Mouse (Mus musculus): ENCODE measurements at regions not wholly inside any gene's neighbourhood (a gene's known extent, or its start where the extent isn't known, plus 50 kb on each side); places are given as distances from the start of the nearest gene placed in this dataset.
"Not testable (repeated sequence)": the region's sequence is repeated elsewhere in the genome, so short reads cannot be mapped to it uniquely, and the experiment has no call there.

DNA sequence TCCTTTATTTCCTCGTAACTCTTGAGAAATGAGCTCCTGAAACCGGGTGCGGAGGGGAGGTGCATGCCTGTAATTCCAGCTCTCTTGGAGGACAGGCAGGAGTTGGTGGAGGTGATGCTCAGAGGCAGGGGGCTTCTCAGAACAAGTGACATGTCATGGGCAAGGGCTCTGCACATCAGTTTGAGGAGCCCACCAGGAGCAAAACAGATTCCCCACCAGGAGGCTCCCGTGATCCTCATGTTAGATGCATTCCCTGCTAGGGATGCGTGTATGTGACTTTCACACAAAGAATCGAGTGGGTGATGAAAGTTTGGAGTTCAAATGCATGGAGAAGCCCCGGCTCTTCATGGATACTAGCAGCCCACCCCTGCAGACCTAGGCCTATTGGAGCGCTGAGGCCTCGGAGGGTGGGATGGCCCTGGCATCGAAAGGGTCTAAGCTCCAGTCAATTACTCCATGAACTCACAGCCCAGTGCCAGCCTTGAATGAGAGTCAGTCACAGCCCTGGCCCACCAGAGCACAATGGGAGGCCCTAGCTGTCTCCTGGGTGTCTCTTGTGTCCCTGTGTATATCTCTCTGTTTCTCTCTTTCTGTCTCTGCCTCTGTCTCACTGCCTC, 150.1 kb upstream of the A430005L14Rik start:
- no peak for DNase-seq
- intact Hi-C loops (cut with DNase I): no loop called here

- DNase-seq: no peak
- intact Hi-C loops (cut with DNase I): no loop called here
These were observed 144.2 kb upstream of the A430005L14Rik start for GRCm38 (mm10) chr4:153812866-153813265.

DNA sequence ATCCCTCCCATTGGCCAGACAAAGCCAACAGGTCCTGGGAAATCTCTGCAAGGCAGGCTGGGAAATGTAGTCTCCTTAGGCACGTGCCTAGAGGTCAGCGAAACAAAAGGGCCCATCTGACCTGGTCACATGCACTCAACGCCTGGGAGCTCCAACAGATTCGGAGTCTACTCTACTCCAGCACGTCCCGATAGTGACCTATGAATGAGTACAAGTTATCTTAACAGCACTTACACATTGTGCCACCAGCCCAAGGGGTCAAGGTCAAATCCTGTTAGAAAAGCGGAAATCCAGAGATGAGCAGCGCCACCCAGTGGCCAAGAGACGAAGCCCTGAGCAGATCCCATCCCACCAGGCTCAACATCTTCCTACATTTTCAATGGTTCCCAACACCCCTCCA, 129.1 kb upstream of the A430005L14Rik start:
- peak in 1 of 2 experiments; percentile 2 for DNase-seq
- intact Hi-C loops (cut with DNase I): no loop called here

DNA sequence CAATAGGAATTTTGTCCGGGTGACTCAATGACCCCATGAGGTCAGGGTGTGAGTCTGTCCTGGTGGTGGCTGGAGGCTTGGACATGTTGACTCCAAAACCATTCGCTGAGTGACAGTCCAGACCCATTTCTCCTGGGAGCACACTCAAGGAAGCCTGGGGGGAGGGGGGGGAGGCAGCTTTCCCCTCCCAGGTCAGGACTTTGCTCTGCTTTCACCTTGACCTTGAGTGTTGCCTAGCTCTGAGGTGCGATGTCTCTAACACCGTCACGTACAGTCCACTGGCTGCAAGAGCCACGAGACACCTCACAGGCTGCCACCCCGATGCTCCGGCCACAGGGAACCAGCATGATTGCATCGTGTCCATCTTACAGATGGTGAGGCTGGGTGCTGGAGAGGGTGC, 127.3 kb upstream of the A430005L14Rik start:
- no peak for DNase-seq
- intact Hi-C loops (cut with DNase I): no loop called here

GRCm38 (mm10) chr4:153830491-153830890, 126.5 kb upstream of the A430005L14Rik start:
- no peak for DNase-seq
- intact Hi-C loops (cut with DNase I): no loop called here

DNA sequence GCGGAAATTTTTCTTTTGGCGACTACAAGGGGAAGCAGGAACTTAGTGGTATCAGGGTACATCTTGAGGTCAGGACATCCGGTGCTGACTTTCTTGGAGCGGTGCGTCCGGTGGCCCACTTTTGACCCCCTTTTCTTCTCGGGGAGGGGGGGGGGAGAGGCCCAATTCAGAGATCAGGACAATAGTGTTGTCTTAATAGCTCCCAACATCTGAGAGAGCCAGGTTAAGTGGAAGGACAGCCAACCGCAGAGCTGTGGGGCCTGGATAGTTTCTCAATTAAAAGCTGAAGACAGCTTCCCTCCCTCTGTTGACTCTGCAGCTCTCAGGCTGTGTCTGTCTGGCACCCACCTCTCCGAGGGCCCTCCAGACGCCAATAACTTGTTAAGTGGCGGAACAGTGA, 125.8 kb upstream of the A430005L14Rik start:
- intact Hi-C loops (cut with DNase I): not testable (repeated sequence)

DNA sequence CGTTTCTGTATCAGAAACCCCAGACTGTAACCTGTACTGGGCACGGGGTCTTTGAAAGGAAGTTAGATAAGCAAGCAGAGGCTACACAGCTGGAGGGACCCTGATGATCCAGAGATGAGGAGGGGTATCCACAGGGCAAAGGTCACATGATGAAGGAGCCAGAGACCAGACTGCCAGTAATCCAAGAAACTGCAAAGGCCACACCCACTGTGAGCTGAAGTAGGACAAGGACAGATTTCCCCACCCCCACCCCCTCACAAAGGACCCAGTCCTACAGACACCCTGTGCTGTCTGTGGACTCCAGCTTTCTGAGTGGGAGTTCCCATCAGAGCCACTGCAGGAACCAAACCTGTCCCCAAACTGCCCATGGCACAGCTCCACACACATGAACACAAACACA, 124.9 kb upstream of the A430005L14Rik start:
- DNase-seq: no peak
- intact Hi-C loops (cut with DNase I): no loop called here

More for the DNA sequence above, 125.8 kb upstream of the A430005L14Rik start:
- DNase-seq: not testable (repeated sequence)

DNA sequence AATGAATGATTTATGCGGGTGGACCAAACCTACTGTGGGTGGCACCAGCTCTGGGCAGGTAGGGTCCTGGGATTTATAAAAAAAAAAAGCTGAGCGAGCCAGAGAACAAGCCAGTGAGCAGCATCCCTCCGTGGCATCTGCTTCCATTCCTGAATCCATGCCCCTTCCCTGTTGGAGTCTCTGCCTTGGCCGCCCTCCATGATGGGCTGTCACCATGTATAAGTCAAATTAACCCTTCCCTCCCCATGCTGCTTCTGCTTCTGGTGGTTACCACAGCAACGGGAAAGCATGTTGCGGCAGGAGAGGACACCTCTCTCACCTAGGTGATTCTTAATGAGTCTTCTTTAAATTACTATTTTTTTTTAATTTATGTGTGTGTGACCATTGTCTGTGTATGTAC, 112.3 kb upstream of the A430005L14Rik start:
- no peak for DNase-seq
- intact Hi-C loops (cut with DNase I): no loop called here

- intact Hi-C loops (cut with DNase I): no loop called here
- DNase-seq: no peak
These were observed 108.8 kb upstream of the A430005L14Rik start for GRCm38 (mm10) chr4:153848274-153848673.

- intact Hi-C loops (cut with DNase I): no loop called here
- no peak for DNase-seq
These were observed 106.9 kb upstream of the A430005L14Rik start for GRCm38 (mm10) chr4:153850186-153850585.

DNA sequence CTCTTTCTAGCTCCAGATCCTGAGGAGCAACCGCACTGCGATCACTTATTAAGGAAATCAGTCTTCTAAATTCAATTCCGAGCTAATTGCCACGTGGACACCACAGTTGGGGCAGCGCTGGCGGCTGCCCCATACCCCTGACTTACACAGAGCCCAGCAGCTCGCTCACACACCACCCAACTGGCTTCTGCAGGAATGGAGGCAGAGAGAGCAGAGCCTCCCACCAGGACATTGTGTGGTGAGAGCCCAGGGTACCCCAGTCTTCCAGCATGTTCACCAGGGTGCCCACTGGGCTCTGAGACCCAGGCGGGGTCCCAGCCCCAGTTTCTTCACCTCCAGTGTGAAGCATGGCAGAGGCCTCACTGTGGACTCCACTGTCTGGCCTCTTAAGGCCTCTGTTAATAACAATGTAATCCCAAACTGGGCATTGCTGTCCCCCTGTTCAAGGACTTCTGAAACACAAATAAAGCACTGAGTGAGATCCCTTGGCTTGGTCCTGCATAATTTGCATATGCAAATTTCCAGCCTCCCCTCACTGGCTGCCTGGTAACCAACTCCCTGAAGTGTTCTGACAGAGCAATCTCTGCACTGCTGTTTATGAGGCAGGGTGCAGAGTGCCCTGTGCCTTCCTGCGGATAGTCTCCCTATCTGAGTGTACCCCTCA, 102.8 kb upstream of the A430005L14Rik start:
- intact Hi-C loops (cut with DNase I): no loop called here

DNA sequence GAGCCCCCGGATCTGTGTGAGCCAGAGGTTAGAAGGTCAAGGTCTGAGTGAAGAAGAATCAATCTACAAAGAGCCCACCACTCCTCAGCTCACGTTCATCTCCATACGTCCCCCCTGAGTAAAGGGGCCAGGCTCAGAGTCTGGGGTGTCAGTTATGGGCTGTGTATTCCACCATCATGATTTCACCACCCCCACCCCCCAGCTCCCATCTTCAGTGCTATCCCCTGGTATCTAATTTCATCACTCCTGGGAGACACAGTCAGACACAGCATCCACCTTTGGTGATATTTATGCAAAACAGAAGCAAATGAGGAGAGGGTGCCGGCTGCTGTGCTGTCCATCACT, 102.3 kb upstream of the A430005L14Rik start:
- DNase-seq: no peak
- intact Hi-C loops (cut with DNase I): no loop called here

More for the DNA sequence above, 102.8 kb upstream of the A430005L14Rik start:
- no peak for DNase-seq

DNA sequence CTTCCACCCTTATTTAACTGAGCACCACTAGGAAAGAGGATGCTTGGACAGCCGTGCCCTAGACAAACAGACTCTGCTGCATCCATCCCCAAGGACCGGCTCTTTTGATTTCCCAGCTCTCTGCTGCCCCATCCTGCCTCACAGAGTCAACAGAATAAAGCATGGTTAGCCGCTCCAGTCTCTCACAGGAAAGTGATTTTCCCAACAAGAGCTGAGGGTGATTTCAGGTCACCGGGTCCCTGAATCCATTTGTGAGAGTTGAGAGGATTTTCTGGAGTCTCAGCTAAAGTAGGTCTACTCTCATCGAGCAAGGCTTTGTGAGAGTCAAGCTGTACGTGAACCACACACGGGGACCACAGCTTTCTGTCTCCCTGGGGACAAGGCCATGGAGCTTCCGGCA, 95.6 kb upstream of the A430005L14Rik start:
- intact Hi-C loops (cut with DNase I): no loop called here
- DNase-seq: no peak

DNA sequence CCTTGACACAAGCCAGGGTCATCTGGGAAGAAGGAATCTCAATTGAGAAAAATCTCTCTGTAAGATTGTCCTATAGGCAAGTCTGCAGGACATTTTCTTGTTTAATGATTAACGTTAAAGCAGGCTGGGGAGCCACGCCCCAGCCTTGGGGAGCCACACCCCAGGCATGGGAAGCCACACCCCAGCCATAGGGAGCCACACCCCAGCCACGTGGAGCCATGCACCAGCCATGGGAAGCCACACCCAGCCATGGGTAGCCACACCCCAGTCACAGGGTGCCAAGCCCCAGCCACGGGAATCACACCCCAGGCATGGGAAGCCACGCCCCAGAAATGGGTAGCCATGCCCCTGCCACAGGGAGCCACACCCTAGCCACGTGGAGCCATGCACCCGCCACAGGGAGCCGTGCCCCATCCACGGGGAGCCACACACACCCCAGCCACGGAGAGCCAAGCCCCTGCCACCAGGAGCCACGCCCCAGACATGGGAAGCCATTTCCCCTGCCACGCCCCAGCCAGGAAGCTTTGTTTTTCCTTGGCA, 94.8 kb upstream of the A430005L14Rik start:
- intact Hi-C loops (cut with DNase I): no loop called here
- DNase-seq: no peak

DNA sequence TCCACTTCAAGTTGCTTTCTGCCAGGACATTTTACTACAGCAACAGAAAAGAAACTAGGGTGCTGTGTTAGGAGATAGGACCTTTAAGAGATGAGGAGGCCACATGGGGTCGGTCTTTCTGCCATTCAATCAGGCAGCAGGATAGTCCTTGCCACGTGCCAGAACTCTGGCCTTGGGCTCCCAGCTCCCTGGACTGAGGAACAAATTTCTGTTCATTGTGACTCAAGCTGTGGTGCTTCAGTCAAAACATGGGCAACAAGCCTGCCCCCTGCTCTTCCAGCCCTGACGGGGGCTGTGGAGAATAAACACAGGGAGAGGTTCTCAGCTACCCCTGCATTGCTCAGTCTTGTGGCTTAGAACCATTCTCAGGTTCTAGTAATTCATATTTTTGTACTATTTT, 84.7 kb upstream of the A430005L14Rik start:
- intact Hi-C loops (cut with DNase I): no loop called here
- no peak for DNase-seq

DNA sequence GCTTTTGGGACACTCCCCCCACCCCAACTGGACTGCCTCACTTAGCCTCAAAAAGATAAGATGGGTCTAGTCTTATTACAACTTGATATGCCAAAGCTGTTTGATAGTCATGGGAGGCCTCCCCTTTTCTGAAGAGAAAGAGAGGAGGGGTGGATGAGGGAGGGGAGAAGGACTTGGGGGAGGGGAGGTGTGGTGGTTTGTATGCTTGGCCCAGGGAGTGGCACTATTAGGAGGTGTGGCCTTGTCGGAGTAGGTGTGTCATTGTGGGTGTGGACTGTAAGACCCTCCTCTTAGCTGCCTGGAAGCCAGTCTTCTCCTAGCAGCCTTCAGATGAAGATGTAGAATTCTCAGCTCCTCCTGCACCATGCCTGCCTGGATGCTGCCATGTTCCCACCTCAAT, 82.0 kb upstream of the A430005L14Rik start:
- intact Hi-C loops (cut with DNase I); DNase-seq: not testable (repeated sequence)

GRCm38 (mm10) chr4:153876954-153877642, 79.9 kb upstream of the A430005L14Rik start:
- intact Hi-C loops (cut with DNase I): no loop called here
- DNase-seq: no peak

DNA sequence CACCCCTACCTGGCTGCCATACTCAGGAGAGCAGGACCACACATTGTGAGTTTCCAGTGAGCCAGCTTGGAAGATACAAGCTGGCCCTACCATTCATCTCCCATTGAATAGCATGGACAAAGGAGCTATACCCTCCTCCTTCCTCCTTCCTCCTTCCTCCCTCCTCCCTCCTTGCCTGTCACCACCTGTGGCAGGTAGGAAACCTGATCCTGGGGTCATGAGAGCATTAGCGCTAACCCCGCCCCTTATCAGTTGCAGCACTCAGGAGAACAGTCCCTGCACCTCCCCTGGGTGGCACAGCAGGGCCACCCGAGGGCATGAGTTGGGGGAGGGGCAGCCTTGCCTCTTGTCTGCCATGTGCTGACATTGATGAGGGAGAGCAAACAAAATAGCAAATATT, 74.0 kb upstream of the A430005L14Rik start:
- intact Hi-C loops (cut with DNase I): no loop called here
- DNase-seq: no peak

- intact Hi-C loops (cut with DNase I): no loop called here
- DNase-seq: no peak
These were observed 73.0 kb upstream of the A430005L14Rik start for GRCm38 (mm10) chr4:153884044-153884443.

DNA sequence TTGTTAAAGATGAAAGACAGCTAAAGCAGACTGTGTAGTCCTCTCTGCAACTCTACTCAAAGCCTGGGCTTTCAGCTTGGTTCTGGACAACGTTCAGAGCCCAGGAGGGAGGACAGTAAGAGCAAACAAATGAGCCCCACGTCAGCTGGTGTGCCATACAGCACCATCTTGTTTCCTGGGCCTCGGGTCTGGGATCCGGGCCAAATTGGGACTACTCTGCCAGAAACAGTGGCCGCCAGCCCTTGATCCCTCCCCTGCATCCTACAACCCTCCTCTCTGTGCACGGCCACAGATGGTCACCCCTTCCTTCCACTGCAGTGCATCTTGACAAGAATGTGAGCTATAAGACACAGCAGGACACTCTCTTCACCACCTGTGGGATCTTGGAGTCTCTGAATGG, 71.2 kb upstream of the A430005L14Rik start:
- intact Hi-C loops (cut with DNase I): no loop called here

DNA sequence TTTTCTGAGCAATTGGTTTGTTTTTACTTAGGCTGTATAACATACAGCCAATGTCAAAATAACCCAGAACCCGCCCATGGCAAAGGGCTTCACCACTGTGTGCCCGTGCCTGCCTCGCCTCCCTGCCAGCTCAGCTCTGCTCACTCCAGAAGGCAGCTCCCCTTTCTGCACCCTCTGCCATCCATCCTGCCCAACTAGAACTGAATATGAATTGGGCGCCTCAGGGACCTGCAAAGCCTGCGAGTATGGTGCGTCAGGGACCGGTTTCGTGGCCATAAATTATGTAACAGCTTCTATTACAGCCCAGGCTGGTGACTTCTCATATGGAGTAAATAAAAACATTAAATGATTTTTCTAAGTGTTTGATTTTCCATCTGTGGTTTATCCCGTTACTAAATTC, 66.9 kb upstream of the A430005L14Rik start:
- intact Hi-C loops (cut with DNase I): no loop called here
- DNase-seq: no peak

More for the DNA sequence above, 71.2 kb upstream of the A430005L14Rik start:
- DNase-seq: no peak

DNA sequence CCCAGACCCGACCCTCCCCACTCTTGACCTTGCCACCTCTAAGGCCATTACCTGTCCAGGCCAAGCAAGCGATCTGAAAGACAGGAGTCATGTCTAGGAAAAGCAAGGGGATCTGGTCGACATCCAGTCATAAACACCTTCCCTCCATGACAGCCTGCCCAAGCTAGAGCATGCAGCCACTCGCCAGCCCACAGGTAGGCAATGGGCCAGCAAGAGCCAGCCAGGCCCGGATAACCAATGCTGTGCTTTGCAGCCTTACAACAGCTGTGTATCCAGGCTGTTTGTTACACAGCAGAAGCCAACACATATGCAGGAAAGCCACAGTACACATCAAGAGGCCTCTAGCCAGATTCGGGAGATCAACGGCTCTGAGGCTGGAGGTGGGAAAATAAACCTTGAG, 57.3 kb upstream of the A430005L14Rik start:
- no peak for DNase-seq
- intact Hi-C loops (cut with DNase I): no loop called here
